Mouse (Mus musculus) ZHBTc4 (cell line): ENCODE data around the gene Cdc42bpg.
"Not testable (repeated sequence)": the region's sequence is repeated elsewhere in the genome, so short reads cannot be mapped to it uniquely, and the experiment has no call there.

Source experiments
- DNase-seq: peaks from one replicate; pipeline ENCODE4 v3.0.0-alpha.2; 2011; ENCODE audit warnings: low read depth, low spot score

Gene Cdc42bpg

DNA sequence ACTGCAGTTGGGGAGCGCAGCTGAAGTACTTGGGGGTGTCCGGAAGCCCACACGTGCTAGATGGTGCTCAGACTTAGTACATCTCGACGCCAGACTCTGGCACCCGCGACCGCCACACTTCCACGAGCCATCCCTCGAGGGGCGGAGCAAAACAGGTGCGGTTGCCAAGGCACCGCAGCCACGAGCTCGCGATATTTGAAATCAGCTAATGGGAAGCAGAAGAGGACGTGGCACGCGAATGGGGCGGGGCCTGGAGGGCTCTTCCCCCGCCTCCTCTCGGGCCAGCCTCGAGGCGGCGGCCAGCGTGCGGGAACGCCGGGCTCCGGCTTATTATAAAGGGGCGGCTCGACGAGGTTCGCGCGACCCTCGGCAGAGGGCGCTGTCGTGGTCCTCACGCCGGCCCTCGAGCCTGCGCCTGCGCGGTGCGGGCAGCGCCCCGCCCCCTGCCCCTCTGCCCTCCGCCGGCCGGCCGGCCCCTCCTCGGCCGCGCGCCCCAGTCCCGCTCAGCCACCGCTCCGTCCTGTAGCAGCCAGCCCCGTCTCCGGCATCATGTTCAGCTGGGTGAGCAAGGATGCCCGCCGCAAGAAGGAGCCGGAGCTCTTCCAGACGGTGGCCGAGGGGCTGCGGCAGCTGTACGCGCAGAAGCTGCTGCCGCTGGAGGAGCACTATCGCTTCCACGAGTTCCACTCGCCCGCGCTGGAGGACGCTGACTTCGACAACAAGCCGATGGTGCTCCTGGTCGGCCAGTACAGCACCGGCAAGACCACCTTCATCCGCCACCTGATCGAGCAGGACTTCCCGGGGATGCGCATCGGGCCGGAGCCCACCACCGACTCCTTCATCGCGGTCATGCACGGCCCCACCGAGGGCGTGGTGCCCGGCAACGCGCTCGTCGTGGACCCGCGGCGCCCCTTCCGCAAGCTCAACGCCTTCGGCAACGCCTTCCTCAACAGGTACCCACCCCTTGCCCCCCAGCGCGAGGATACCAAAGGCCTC lies 29.5 kb upstream of the Cdc42bpg start, which contains the start of gene Ehd1:
Ehd1 (plus strand) TSS at position 300 of the 996 bp plus-strand sequence.
- peak; percentile 100 for DNase-seq

DNA sequence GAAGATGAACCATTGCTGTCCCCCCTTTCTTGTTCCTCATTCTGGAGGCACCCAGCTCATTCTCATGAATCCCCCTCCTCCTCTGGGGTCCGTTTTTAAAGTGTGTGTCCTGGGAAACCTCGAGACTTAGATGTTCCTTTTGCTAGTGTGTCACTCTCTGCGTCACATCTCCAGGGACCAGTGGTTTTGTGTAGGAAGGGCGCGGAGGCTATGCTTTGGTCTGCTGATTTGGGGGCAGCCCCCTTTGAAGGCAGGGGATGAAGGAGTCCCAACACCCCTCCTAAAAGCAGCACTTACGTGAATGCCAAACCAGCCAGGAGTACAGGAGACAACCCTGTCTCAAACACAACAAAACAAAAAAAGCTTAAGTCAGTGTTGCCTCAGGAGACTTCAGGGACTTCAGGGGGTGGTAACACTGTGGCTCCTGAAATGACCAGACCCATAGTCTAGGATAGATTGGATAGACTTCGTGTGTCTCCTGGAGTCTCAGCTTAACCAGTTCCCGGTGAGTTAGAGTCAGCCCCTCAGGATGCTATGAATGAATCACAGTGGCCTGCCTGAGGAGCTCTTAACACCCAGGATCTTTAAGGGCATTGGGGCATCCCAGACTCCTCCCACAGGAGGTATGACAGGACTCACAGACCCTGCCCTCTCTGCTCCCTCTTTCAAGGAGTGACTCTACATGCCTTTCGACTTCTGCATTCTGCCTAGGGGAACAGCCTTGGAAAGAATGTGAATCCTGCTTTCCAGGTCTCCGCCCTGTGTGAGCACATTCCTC lies 28.4 kb upstream of the Cdc42bpg start:
- DNase-seq = peak; percentile 99

DNA sequence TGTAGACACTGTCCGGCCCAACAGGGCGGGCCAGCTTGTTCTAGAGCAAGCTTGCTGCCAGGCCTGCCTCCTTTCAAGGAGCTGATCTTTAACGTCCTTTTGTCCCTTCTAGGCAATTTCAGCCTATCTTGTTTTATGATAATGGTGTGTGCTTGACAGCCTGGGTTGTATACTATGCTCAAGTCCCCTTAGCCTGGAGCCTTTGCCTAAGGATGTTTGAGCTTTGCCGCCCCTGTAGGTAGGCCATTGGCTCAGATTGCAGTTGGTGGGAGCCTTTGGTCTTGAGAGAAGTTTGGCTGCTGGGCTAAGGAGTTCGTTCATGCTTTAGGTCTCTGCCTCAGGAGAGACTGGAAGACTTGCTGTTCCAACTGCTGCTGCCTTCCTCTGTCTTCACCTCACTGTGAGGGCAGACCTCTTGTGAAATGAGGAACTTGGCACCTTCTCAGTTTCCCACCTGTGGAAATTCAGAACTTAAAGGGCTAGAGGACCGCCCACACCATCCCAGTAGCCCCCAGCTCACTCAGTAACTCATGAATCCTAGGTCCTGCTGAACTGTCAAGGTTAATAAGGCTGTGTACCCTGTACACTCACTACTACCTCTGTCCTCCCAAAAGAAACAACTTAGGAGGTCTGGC lies 27.7 kb upstream of the Cdc42bpg start:
- no peak for DNase-seq

GRCm38 (mm10) chr19:6279481-6280144 lies 26.6 kb upstream of the Cdc42bpg start:
- no peak for DNase-seq

DNA sequence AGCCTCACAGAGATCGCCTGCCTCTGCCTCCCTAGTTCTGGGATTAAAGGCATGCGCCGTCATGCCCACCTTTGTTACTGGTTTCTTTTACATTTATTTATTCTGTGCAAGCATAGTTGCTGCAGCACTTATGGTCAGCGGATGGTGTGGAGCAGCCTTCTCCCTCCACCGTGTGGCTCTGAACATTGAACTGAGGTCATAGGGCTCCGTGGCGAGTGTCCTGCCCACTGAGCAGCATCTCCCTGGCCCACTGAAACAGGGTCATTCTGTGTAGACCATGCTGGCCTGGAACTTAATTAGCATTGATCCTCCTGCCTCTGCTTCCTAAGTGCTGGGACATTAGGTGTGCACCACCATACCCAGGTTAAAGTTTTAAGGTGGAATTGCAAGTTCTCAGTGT lies 25.7 kb upstream of the Cdc42bpg start:
- no peak for DNase-seq

GRCm38 (mm10) chr19:6281122-6282020 lies 24.9 kb upstream of the Cdc42bpg start:
- DNase-seq = peak; percentile 63

DNA sequence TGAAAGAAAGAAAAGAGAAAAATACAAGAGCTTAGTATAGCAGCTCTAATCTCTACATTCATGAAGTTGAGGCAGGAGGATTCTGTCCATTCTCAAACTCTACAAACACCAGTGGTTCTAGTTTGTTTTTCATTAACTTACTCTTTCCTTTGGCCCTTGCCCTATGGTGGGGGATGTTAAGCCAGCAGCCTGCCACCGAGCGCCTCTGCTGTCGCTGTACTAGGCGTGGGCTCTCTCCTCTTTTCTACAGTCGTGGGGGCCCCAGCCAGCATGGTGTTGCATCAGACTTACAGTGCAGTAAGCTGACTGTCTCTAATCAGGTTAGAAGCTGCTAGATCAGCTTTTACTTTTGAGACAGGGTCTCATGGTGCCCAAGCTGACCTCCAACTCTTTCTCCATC lies 23.3 kb upstream of the Cdc42bpg start:
- DNase-seq = no peak

GRCm38 (mm10) chr19:6284502-6284901 lies 21.8 kb upstream of the Cdc42bpg start:
- no peak for DNase-seq

DNA sequence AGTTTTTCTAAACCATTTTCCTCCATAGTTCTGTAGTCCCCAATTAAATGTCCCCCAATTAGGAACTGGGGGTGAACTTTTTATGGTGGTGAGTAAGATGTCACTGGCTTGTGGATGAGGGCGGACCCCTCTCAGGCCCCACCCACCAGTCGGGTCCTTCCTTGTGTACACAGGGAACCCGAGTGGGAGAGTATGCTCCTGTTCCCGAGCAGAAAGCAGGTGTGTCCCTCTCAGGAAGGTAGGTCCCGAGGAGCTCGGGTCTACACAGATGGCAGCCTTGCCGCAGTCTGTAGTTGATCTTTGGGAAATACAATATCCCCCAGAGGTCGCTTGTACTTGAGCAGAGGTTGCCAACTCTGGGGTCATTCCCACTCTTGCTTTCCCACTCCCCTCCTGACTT lies 21.0 kb upstream of the Cdc42bpg start:
- DNase-seq = no peak

DNA sequence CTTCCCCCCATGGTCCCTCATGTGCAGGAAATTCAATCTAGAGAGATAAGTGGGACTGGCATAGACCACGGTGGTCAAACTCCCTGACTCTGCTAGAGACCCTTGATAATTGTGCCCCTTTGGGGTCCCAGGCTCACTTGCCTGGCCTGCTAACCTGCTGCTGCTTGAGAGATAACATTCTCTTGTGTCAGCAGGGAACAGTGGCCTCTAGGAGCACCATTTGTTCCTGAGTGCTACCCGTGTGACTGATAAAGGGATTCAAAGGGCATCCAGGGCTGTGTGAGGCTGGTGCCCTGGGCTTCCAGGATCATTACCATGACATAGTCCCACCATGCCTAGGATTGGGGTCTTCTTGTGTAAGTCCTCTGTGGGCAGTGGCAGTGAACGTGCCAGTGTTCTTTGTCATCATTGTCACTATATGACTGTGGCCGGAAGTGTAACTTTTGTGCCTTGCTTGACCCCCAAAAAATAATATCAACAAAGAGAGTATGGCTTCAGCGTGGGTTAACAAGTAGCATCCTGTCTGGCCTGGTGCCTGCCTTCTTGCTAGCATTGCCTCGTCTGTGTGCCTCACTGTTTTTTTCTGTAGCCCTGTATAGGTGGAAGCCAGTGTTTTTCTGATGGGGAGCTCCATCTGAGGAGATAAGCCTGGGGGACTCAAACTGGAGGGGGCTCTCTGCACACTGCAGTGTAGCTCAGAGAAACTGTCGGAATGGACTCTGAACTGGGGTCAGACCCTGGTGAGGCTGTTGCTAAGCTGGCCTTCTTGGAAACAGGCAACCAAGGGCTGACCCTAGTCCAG lies 20.4 kb upstream of the Cdc42bpg start:
- no peak for DNase-seq

DNA sequence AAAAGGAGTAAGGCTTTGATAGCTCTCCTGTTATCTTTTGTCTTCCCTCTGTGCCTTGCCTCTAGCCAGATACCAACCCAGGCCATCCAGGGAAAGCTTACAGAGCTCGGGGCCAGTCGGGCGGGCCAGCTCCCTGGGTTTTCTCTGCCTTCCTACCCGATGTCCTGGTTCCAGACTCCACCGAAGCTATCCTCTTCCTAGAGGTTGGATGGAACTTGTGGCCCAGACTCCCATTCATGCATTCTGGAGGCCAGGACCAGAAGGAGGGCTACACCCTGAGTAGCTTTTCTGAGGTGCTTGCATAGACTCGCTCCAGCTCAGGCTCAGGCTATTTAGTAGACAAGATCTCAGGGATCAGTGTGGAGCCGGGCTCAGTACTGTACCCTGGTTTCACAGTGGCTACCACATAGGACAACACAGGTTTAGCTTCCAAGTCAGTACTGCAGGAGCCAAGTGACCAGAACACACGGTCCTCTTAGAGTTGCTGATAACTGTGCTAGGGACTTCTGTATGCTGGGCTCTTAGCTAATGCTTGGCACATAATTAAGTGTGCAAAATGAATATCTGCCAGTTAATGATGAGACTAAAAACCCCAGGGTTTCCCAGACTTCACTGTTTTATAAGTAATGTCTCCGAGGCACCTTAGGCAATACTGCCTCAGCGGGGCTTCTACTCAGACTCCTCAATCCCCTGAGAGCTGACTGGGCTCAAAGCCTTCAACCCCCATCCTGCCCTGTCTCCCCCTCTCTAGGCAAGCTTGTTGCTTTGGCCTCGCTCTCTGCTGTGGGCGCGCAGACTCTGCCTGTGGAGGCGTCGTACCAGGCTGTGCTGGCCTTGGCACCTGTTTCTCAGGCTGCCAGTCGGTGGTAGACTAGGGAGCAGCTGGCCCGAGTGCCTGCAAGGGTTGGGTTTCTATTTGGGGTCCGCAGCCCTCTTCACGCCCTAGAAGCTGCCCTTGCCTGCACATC lies 19.5 kb upstream of the Cdc42bpg start:
- no peak for DNase-seq

- DNase-seq = no peak
Observed at GRCm38 (mm10) chr19:6288236-6288894, 17.9 kb upstream of the Cdc42bpg start.

GRCm38 (mm10) chr19:6289696-6290238 lies 16.5 kb upstream of the Cdc42bpg start:
- DNase-seq = no peak

DNA sequence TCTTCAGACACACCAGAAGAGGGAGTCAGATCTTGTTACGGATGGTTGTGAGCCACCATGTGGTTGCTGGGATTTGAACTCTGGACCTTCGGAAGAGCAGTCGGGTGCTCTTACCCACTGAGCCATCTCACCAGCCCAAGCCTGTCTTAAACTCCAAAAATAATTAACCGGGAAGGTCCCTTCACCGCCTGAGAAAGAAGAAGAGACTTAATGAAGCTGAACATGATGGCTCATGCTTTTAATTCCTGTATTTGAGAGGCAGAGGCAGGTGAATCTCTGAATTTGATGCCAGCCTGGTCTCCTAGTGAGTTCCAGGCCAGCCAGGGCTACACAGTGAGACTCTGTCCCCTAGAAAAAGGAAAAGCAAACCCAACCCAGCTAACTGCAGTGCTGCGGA lies 15.5 kb upstream of the Cdc42bpg start:
- DNase-seq = not testable (repeated sequence)

GRCm38 (mm10) chr19:6291117-6291781 lies 15.0 kb upstream of the Cdc42bpg start:
- peak; percentile 69 for DNase-seq

DNA sequence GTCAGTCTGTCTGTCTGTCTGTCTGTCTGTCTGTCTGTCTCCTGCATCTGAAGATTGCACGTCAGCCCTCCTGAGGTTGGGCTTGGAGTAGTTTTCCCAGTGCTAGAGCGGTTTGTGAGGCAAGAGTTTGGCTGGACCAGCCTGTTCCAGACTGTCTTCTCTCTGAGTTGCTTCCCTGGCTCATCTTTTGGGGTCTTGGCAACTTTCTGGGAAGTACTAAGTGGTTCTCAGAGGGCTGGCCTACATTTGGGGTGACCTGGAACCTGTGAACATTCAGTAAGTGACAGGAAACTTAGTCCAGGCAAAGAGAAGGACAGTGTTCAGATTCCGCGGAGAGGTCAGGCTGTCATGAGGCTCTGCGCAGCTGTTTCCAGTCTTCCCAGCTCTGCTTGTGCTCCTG lies 14.0 kb upstream of the Cdc42bpg start:
- no peak for DNase-seq

DNA sequence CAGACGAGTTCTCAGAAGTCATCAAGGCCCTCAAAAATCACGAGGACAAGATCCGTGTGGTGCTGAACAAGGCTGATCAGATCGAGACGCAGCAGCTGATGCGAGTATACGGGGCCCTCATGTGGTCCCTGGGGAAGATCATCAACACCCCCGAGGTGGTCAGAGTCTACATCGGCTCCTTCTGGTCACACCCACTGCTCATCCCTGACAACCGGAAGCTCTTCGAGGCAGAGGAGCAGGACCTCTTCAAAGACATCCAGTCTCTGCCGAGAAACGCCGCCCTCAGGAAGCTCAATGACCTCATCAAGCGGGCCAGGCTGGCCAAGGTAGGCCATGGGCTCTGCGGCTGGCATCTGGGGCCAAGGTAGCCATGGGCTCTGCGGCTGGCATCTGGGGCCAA lies 12.0 kb upstream of the Cdc42bpg start:
- no peak for DNase-seq
